Mouse (Mus musculus) retina, adult 2 months (tissue): ENCODE data around the gene Capns1.
"Not testable (repeated sequence)": the region's sequence is repeated elsewhere in the genome, so short reads cannot be mapped to it uniquely, and the experiment has no call there.

Experiments
- DNase-seq: peaks from one replicate; pipeline ENCODE4 v3.0.0-alpha.2; 2012; ENCODE audit warnings: low read depth, low spot score

The Capns1 gene

DNA sequence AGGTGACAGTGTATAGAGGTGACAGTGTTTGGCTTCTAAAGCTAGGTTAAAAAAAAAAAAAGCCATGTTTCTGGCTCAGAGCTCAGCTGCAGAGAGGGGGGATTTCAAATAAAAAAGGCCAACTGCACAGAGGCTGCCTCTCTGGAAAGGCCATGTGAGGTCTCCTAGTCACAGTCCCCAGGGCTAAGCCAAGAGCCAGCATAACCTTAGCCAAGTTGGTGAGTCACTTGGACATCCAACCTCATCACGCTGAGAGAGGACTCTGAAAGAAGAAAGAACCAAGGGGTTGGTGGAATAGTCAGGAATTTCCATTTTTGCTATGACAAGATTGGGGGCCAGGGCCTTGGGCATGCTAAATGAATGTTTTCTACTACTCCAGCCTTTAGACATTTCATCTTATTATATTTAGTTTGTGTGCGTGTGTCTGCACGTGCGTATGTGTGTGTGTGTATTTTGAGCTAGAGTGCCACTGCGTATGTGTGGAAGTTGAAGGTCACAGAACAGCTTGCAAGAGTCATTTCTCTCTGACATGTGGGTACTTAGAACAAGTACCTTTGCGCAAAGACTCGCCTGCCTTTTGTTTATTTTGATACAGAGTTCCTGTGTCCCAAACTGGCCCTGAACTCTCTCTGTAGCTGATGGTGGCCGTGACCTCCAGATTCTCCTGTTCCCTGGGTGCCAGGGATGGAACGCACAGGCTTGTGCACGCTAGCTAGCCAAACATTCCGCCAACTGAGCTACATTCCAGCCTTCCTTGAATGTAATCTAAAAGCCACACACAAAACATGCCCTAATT, 4.5 kb upstream of the Capns1 start:
- DNase-seq, result no peak

GRCm38 (mm10) chr7:30200661-30201060, 2.0 kb upstream of the Capns1 start:
- DNase-seq, result not testable (repeated sequence)

GRCm38 (mm10) chr7:30200200-30200599, 1.6 kb upstream of the Capns1 start:
- no peak for DNase-seq

GRCm38 (mm10) chr7:30199498-30200139, 1.0 kb upstream of the Capns1 start:
- DNase-seq, result no peak

GRCm38 (mm10) chr7:30197592-30198129, 950 bp downstream of the Capns1 start:
- no peak for DNase-seq

- DNase-seq, result no peak
Observed at GRCm38 (mm10) chr7:30196171-30196570, 2.4 kb downstream of the Capns1 start.

GRCm38 (mm10) chr7:30195461-30195860, 3.1 kb downstream of the Capns1 start:
- no peak for DNase-seq

- peak; percentile 91 for DNase-seq
Observed at GRCm38 (mm10) chr7:30194884-30195283, 3.7 kb downstream of the Capns1 start.

DNA sequence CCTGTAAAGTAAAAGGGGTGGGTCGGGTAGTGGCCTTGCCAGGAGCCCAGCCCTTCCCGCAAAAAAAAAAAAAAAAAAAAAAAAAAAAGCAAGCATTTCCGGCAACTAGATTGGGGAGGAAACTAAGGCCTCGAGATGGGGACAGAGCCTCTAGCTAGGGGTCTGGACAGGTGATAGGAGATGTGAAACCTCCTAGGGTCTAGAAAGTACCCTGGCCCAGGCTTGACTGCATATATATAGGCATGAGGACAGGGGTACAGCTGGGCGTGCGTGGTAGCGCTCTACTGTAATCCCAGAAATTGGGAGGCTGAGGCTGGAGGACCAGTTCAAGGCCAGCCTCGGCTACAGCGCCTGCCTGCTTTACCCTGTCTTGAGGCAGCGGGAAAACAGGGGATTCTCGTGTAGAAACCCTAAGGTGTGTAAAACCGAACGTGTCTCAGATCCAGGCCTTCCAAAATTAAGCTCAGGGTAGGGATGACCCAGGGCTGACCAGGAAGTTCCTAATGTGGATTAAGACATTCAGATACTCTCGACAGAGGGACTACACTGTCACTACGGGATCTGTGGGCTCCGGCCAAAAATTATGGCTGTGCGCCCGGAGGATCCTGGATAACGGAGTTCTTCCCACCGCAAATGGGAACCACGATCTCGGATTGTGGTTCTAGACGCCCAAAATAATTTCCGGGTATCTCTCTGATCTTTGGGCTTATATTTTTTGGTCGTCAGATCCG, 4.3 kb downstream of the Capns1 start:
- DNase-seq, result no peak

DNA sequence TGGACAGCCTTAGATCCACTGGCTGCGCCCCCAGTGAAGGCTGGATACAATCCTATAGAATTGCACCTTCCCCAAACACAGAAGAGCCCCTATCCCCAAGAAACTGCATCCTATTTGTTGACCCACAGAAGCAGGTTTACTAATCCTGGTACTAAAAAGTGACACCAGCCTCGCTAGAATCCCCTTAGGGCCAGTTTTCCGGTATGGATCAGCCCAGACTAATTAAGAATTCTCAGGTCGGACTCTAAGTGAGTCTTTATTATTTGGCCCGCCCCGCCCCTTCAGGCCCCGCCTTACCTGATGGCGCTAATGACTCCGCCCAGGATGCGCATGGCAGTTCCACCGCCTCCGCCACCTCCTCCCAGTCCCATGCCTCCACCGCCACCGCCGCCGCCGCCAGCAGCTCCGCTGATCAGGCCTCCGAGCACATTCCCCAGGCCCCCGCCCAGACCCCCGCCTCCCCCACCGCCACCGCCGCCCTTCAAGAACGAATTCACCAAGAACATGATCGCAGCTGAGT, 5.0 kb downstream of the Capns1 start:
- peak; percentile 61 for DNase-seq

DNA sequence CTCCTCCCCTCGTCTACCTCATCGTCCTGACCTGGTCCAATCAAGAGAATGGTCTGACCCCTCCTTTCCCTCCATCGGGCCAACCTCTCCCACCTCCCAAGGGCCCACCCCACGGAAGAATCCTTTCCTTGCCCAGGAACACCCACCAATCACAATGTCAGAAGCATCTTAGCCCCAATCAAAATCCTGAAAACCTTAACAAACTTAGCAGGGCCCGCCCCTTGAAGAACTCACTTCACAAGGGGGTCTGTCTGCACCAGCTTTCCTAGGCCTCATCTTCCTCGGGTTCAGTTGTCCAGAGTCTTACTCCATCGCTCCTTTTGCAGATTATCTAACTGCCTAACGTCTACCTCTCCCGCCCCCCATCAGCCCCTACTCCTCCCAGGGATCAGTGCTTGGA, 5.6 kb downstream of the Capns1 start:
- no peak for DNase-seq

DNA sequence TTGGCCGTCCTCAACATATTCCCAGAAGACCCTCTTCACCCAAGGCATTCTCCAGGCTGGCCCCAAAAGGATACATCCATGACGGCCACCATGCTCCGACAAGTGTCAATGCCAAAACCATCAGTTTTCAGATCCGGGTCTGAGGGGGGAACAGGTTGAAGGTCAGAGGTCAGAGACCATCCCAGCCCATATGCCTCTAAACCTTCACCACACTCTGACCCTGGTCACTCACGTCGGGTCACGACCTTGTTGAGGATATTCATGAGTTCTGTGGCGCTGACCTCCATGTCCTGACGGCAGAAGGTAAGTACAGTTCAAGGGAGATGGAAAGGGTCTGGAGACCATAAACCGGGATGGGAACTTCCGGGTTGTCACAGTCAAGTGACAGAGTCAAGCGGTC, 6.5 kb downstream of the Capns1 start:
- DNase-seq, result no peak

GRCm38 (mm10) chr7:30189116-30189491, 9.5 kb downstream of the Capns1 start:
- DNase-seq, result no peak

GRCm38 (mm10) chr7:30188344-30189115, 10.1 kb downstream of the Capns1 start:
- no peak for DNase-seq

- DNase-seq, result no peak
Observed at GRCm38 (mm10) chr7:30184641-30185348, 13.8 kb downstream of the Capns1 start.

GRCm38 (mm10) chr7:30183879-30184289, 14.7 kb downstream of the Capns1 start, which contains the start of gene Cox7a1:
Gene Cox7a1 (plus strand): TSS chr7:30184144.
- no peak for DNase-seq

DNA sequence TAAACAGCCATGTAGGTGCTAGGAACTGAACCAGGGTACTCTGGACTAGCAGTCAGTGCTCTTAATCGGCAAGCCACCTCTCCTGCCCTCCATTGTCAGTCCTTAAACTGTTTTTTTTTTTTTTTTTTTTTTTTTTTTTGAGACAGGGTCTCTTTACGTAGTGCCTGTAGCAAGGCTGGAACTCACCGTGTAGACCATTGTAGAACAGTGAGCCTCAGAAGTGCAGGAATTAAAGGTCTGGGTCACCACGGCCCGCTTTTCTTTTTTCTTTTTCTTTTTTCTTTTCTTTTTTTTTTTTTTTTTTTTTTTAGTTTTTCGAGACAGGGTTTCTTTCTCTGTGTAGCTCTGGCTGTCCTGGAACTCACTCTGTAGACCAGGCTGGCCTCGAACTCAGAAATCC, 15.4 kb downstream of the Capns1 start:
- DNase-seq, result not testable (repeated sequence)

GRCm38 (mm10) chr7:30181929-30182328, 16.7 kb downstream of the Capns1 start:
- not testable (repeated sequence) for DNase-seq

- peak; percentile 61 for DNase-seq
Observed at GRCm38 (mm10) chr7:30181308-30181707, 17.3 kb downstream of the Capns1 start.

DNA sequence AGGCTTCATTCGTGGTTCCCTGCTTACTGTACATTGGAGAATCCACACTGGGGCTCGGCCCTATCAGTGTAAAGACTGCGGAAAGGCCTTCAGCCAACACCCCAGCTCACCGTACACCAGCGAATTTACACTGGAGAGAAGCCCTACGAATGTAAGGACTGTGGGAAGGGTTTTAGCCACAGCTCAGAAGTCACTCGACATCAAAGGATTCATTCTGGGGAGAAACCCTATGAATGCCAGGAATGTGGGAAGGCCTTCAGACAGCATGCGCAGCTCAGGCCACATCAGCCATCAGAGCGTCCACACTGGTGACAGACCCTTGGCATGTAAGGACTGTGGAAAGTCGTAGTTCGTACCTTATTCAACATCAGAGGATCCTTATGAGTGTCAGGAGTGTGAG, 20.4 kb downstream of the Capns1 start:
- no peak for DNase-seq
